Mouse (Mus musculus): ENCODE results near the gene Triml2. TPM values are rescaled to one million over a fixed set of nuclear protein-coding genes. Genes with fewer than 3 reads are reported as not detected.

The Triml2 gene
- polyA plus RNA-seq (2014; fragmentation: Illumina TruSeq; extraction: RNeasy Lipid Tissue Mini Kit (QIAGEN cat#74804); ENCODE audit: low read depth, low replicate concordance): not detected

DNA sequence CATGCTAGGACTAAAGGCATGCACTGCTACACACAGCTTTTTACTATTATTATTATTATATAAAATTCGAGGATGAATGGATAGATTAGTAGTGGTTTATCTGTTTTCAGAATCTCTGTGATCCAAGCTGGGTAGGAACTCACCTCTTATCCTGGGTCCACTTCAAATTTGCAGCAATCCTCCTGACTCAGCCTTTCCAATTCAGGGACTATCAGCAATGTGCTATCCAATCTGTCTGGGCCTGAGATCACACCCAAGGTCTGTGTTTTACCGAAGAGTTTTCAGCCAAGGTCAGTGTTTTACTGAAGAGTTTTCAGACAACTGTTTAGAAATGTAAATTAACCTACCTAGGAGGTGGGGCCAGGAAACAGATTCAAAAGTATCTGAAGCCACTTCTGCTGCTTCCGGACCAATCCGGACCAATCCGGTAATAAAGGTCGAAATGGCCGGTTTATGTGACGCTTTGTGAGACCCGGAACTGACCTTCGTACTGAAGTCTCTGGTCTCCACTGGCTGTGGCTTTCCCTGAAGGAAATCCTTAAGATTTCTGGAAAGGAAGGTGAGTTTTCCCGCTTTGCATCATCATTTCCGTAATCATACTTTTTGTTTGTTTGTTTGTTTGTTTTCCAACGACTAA lies at the start of gene Triml2:
TSS of gene Triml2 (plus strand) at position 488 of the 637 bp plus-strand sequence.

DNA sequence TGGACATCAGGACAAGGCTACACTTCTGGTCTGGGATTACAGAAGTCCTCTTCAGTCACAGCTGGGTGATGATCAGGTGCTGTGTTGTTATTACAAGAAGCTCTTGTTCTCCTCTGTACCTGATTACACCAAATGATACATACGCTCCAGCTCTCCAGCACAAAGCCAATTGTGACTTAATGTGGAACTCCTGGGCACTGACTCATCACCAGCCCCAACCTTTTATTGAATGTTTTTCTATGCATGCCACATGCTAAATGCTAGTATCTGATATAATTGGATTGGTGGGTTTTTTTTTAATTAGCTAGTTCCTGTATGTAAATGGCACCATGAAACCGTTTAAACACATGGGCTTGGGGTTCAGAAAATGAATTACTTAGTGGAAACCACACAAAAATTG lies 39.0 kb upstream of the Triml2 start, which contains the start of gene Triml1:
TSS of gene Triml1 (minus strand) at position 101 of the 400 bp plus-strand sequence.

Other genes starting within 250 kb of the Triml2 start
- gene Triml1, start 39.1 kb upstream of the Triml2 start, polyA plus RNA-seq (2014; fragmentation: Illumina TruSeq; extraction: RNeasy Lipid Tissue Mini Kit (QIAGEN cat#74804); ENCODE audit: low read depth, low replicate concordance): not detected
- gene Zfp42, start 126.4 kb downstream of the Triml2 start, polyA plus RNA-seq (2014; fragmentation: Illumina TruSeq; extraction: RNeasy Lipid Tissue Mini Kit (QIAGEN cat#74804); ENCODE audit: low read depth, low replicate concordance): not detected